Mouse (Mus musculus) forebrain, embryonic 13.5 days (tissue): ENCODE measurements around the gene Agfg1. TPM values are rescaled to one million over a fixed set of nuclear protein-coding genes. Genes with fewer than 3 reads are reported as not detected.

ENCODE experiments used
- ATAC-seq: fragments of 200-750 bp; cut with Nextera tagmentation; 2 replicates; pipeline ENCODE4 v1.8.0; 2017
- H3K27ac ChIP-seq: fragments of 300-500 bp; sonication (generic); 2 replicates; pipeline ENCODE4 v1.5.1; 2015; ENCODE audit warnings: inconsistent platforms, mild to moderate bottlenecking, moderate library complexity
- H3K27me3 ChIP-seq: fragments of 300-500 bp; sonication (generic); 2 replicates; pipeline ENCODE4 v1.6.1; 2015; ENCODE audit warnings: mild to moderate bottlenecking, inconsistent platforms
- H3K36me3 ChIP-seq: fragments of 300-500 bp; sonication (generic); 2 replicates; pipeline ENCODE4 v1.6.1; 2015; ENCODE audit warnings: mild to moderate bottlenecking, inconsistent platforms; ENCODE audit not compliant: poor library complexity, severe bottlenecking
- H3K4me1 ChIP-seq: fragments of 300-500 bp; sonication (generic); 2 replicates; pipeline ENCODE4 v1.6.1; 2015; ENCODE audit warnings: inconsistent platforms
- H3K4me2 ChIP-seq: fragments of 300-500 bp; sonication (generic); 2 replicates; pipeline ENCODE4 v1.6.1; 2015; ENCODE audit warnings: inconsistent platforms, mild to moderate bottlenecking, moderate library complexity
- H3K4me3 ChIP-seq: fragments of 300-500 bp; sonication (generic); 2 replicates; pipeline ENCODE4 v1.5.1; 2015; ENCODE audit warnings: mild to moderate bottlenecking, inconsistent platforms
- H3K9ac ChIP-seq: fragments of 300-500 bp; sonication (generic); 2 replicates; pipeline ENCODE4 v1.6.1; 2015; ENCODE audit warnings: mild to moderate bottlenecking, inconsistent platforms
- H3K9me3 ChIP-seq: fragments of 300-500 bp; sonication (generic); replicated peaks from 2 replicates; pipeline ENCODE4 v1.6.1; 2016; ENCODE audit warnings: inconsistent platforms
- WGBS: fragments of 180-500 bp; shearing (Covaris S2); methylation state at CpG from one replicate; pipeline ENCODE4 v1.1.7; 2015; 5-methylcytosine and 5-hydroxymethylcytosine counted together
- polyA plus RNA-seq: library from polyadenylated mRNA; unstranded; fragments of >200 nt; fragmentation: Nextera tagmentation; extraction: Ambion mirVana; gene quantifications from 2 replicates; pipeline ENCODE4 v1.2.1, GENCODE M21; 2015

The Agfg1 gene
- 28.6 and 31.7 TPM in 2 replicates for polyA plus RNA-seq

DNA sequence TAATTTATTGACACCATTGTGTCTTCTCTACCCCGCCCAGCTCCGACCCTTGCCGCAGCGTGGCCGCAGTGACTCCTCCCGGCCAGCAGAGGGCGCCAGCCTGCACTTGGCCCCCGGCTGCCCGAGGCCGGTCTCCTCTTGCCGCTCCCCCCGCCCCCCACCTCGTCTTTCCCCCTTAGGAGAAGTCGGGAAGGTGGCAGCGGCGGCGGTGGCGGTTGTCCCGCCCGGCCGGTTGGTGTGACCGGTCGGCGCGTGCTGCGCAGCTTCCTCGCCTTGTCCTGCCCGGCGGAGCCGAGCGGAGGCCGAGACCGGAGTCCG, at the start of gene Agfg1:
Agfg1 (plus strand) TSS at position 188 of the 318 bp plus-strand sequence.
- peak; percentile 95 for ATAC-seq
- WGBS = 2% methylated on average over 11 of the region's 34 CpGs

DNA sequence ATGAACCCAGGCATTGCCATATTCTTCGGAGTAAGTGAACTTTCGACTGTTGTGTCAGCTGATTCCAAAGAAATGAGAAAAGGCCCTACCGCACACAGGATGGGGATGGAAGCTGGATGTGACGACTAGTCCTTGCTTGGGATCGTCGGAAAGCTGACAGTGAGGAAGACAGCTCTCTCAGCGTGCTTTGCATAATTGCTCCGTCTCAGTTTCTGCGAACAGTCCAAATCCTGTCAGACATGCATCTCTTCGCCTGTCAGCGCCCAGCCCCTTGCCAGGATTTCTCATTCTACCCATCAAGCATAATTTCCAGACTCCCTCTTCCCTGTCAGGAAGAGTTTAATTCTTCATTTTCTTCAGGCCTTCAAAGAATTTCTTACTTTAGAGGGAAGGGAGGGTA, 48.2 kb upstream of the Agfg1 start:
- H3K4me2 ChIP-seq = no peak overlapping the region
- H3K9me3 ChIP-seq = no peaks in the 10 kb centered on the region
- H3K27ac ChIP-seq = 0 out of 2 replicates have a peak overlapping the region, but pooled peaks have one; percentile 17
- WGBS = 82% methylated on average over 11 of the region's 11 CpGs
- ATAC-seq = peak; percentile 50; the same call in 1 of the 2 replicates
- no peaks in the 10 kb centered on the region for H3K36me3 ChIP-seq
- H3K4me3 ChIP-seq = no peak overlapping the region
- 0 out of 2 replicates have a peak, but pooled peaks cover 1% of the 10 kb centered on the region for H3K27me3 ChIP-seq
- H3K9ac ChIP-seq = no peak overlapping the region
- H3K4me1 ChIP-seq = 0 out of 2 replicates have a peak, but pooled peaks cover 3% of the 10 kb centered on the region

More for the DNA sequence above, at the start of gene Agfg1:
- Histone ChIP-seq H3K4me1 (peaks cover 27% of the 10 kb centered on the region), H3K27ac (peak within 1 kb of the TSS; percentile 84), H3K4me2 (peak within 1 kb of the TSS; percentile 88), H3K27me3 (no peaks in the 10 kb centered on the region), H3K36me3 (no peaks in the 10 kb centered on the region), H3K4me3 (peak within 1 kb of the TSS; percentile 97), H3K9me3 (no peaks in the 10 kb centered on the region), H3K9ac (peak within 1 kb of the TSS; percentile 98)

DNA sequence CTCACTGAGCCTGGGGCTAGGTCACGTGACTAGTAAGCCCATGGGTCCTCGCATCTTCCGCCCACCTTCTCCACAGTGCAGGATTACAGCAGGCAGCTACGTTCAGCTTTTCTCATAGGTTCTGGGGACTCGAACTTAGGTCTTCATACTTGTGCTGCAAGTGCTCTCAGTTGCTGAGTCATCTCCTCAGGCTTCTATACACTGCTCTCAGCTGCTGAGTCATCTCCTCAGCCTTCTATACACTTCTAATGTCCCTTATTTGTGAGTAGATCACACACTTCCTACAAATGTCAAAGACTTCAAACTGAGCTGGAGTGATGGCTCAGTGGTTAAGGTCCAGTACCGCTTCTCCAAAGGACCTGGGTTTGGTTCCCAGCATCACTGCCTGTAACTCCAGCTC, 47.0 kb upstream of the Agfg1 start:
- Histone ChIP-seq H3K36me3 (no peaks in the 10 kb centered on the region), H3K4me3 (no peak overlapping the region), H3K9ac (no peak overlapping the region), H3K27me3 (no peaks in the 10 kb centered on the region), H3K4me2 (no peak overlapping the region), H3K4me1 (0 out of 2 replicates have a peak, but pooled peaks cover 3% of the 10 kb centered on the region), H3K27ac (no peak overlapping the region), H3K9me3 (no peaks in the 10 kb centered on the region)
- no peak for ATAC-seq
- WGBS = 91% methylated on average over 6 of the region's 6 CpGs

DNA sequence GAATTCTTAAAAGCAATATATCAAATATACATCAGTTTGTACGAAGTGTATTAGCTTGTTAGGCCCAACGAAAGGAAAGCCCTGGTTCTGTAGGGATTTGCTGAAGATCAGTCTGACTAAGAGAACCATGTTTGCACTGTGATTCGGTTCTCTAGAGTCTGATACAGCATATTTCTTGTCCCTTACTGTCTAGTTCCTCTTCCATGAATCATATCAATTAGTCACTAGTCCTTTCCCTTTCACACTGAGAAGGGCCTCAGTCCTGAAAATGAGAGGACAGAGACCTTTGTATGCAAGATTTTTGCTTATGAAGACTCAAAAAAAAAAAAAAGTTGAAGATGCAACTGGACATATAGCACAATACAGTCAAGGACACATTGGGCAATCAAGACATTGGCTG, 46.2 kb upstream of the Agfg1 start:
- Histone ChIP-seq H3K36me3 (no peaks in the 10 kb centered on the region), H3K4me2 (no peak overlapping the region), H3K4me3 (no peak overlapping the region), H3K9ac (no peak overlapping the region), H3K4me1 (no peaks in the 10 kb centered on the region), H3K27ac (no peak overlapping the region), H3K27me3 (no peaks in the 10 kb centered on the region), H3K9me3 (no peaks in the 10 kb centered on the region)
- ATAC-seq = no peak
- WGBS = 89% methylated on average over 3 of the region's 3 CpGs

DNA sequence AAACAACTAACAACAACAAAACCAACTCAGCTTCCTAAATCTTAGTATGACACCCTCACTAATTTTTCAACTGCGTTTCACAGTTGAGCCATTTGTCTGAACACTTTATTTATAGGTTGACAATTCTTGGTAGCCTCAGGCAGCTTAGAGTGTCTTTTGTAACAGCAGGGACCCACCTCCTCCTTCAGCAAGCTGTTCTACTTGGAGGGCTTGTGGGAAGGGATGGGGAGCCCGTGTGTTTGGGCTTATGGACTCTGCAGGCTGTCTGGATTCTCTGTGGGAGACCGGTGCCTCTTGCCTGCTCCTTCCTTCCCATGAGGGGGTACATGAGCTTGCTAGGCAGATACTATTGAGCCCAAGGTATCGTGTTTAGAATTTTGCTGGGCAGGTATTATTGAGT, 45.3 kb upstream of the Agfg1 start:
- H3K4me1 ChIP-seq = no peaks in the 10 kb centered on the region
- no peak overlapping the region for H3K4me2 ChIP-seq
- no peak for ATAC-seq
- no peaks in the 10 kb centered on the region for H3K27me3 ChIP-seq
- no peak overlapping the region for H3K27ac ChIP-seq
- no peaks in the 10 kb centered on the region for H3K9me3 ChIP-seq
- no peaks in the 10 kb centered on the region for H3K36me3 ChIP-seq
- WGBS = 52% methylated on average over 4 of the region's 4 CpGs
- H3K4me3 ChIP-seq = no peak overlapping the region
- H3K9ac ChIP-seq = no peak overlapping the region

DNA sequence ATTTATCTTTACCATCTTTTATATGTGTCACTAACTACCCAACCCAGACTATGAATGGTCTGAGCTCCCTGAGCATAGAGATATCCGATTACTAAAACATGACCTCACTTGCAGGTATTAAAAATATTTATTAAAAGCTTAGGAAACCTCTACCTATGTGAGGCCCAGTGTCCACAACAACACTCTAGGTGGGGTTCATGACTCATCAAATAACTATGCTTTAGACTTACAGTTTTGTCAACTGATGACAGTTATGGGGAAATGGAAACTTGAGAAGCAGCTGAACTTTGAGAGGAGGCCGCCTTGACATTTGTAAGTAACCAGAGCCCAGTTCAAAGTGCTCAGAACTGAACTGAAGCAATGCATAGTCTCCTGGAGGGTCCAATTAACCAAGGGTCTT, 44.1 kb upstream of the Agfg1 start:
- Histone ChIP-seq H3K36me3 (no peaks in the 10 kb centered on the region), H3K27me3 (no peaks in the 10 kb centered on the region), H3K4me3 (no peak overlapping the region), H3K9ac (no peak overlapping the region), H3K27ac (no peak overlapping the region), H3K4me1 (no peaks in the 10 kb centered on the region), H3K4me2 (no peak overlapping the region), H3K9me3 (no peaks in the 10 kb centered on the region)
- WGBS = 96% methylated on average over 2 of the region's 2 CpGs
- no peak for ATAC-seq

DNA sequence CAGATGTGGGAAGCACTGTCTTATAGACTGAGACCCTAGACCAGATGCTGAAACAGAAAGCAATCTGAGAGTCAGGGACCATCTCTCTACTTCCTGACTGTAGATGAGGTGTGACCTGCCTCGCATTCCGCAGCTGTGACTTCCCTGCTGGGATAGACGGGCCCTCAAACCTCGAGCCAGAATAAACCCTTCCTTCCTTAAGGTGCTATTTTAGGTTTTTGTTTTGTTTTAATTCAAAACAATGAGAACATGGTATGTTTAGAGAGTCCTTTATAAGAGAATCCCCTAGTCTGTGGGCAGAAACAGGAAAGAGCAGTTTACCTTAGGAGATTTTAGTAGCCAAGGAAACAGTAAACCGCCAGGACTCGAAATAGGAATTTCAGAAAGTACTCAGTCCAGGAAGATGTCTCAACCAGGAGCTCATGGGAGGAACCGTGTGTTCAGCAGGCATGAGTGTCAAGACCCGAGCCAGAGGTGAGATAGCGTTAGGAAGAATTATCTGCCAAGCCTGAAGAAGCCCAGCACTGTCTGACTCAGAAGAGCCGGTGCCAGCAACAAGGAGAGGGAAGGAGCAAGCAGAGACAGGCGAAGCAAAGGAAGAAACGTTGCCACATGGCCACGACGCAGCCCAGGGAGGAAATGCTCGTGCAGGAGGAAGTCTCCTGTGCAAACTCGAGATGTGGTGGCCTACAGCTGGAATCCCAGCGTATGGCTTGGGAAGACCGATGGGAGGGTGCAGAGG, 43.4 kb upstream of the Agfg1 start:
- Histone ChIP-seq H3K9ac (no peak overlapping the region), H3K4me2 (no peak overlapping the region), H3K27me3 (no peaks in the 10 kb centered on the region), H3K4me1 (no peaks in the 10 kb centered on the region), H3K36me3 (no peaks in the 10 kb centered on the region), H3K9me3 (no peaks in the 10 kb centered on the region), H3K27ac (no peak overlapping the region), H3K4me3 (no peak overlapping the region)
- no peak for ATAC-seq
- 90% methylated on average over 18 of the region's 18 CpGs for WGBS

DNA sequence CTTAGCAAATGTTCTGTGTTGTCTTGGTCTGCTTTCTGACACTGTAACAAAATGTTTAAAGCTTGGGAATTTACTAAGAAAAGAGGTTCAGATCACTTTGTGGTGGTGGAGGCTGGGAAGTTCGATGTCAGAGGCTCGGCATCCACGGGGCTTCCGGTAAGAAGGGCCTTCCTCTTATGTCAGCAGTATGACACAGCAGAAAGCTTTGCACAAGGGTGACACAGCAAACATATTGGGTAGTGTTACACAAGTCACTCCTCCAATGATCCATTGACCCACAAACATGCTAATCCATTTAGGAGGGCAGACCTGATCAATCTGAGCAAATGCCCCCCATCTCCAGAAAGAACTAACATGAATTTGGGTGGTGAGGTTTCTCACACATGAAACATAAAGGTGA, 42.2 kb upstream of the Agfg1 start:
- no peak overlapping the region for H3K27ac ChIP-seq
- H3K4me2 ChIP-seq = no peak overlapping the region
- H3K9me3 ChIP-seq = no peaks in the 10 kb centered on the region
- no peaks in the 10 kb centered on the region for H3K36me3 ChIP-seq
- no peak overlapping the region for H3K4me3 ChIP-seq
- no peak for ATAC-seq
- H3K27me3 ChIP-seq = no peaks in the 10 kb centered on the region
- 96% methylated on average over 4 of the region's 4 CpGs for WGBS
- no peaks in the 10 kb centered on the region for H3K4me1 ChIP-seq
- no peak overlapping the region for H3K9ac ChIP-seq

DNA sequence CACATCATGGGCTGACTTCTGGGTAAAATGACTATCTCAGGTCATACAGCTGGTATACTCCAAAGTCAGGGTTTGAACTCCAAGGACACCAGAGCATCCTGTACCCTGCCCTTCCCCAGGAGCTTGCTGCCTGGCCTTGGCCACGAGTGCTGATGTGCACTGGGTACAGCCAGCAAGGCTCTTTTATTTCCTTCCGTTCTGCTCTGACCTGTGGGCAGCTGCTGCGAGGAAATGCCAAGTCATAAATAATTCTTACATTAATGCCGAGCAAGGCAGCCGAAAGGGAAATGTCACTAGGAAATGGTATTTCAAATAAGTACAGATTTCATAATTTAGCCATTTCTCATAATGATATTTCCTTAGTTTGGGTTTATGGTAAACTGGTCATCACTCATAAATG, 41.0 kb upstream of the Agfg1 start:
- Histone ChIP-seq H3K36me3 (no peaks in the 10 kb centered on the region), H3K9ac (no peak overlapping the region), H3K27me3 (no peaks in the 10 kb centered on the region), H3K4me1 (no peaks in the 10 kb centered on the region), H3K9me3 (no peaks in the 10 kb centered on the region), H3K4me2 (no peak overlapping the region), H3K27ac (no peak overlapping the region), H3K4me3 (no peak overlapping the region)
- ATAC-seq = no peak
- WGBS = 80% methylated on average over 5 of the region's 5 CpGs

DNA sequence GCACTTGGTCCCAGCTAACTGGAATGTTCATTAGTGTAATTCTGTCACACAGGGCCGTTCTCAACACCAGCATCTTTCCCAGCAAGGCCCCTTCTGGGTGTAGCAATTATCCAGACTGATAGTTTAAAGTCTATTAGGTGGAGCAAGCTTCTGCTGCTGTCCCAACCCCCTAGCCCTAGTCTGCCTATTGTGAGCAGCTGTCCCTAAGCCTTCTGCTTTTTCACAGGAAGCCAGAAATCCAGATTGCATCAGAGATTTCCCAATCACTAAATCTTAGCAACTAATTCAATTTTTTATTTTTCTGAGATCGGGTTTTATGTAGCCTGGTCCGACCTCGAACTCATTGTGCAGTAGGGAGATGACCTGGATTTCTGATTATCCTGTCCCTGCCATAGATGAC, 40.4 kb upstream of the Agfg1 start:
- Histone ChIP-seq H3K27ac (no peak overlapping the region), H3K27me3 (no peaks in the 10 kb centered on the region), H3K9me3 (no peaks in the 10 kb centered on the region), H3K9ac (no peak overlapping the region), H3K36me3 (no peaks in the 10 kb centered on the region), H3K4me1 (no peaks in the 10 kb centered on the region), H3K4me2 (no peak overlapping the region), H3K4me3 (no peak overlapping the region)
- WGBS = 79% methylated on average over 4 of the region's 4 CpGs
- no peak for ATAC-seq

DNA sequence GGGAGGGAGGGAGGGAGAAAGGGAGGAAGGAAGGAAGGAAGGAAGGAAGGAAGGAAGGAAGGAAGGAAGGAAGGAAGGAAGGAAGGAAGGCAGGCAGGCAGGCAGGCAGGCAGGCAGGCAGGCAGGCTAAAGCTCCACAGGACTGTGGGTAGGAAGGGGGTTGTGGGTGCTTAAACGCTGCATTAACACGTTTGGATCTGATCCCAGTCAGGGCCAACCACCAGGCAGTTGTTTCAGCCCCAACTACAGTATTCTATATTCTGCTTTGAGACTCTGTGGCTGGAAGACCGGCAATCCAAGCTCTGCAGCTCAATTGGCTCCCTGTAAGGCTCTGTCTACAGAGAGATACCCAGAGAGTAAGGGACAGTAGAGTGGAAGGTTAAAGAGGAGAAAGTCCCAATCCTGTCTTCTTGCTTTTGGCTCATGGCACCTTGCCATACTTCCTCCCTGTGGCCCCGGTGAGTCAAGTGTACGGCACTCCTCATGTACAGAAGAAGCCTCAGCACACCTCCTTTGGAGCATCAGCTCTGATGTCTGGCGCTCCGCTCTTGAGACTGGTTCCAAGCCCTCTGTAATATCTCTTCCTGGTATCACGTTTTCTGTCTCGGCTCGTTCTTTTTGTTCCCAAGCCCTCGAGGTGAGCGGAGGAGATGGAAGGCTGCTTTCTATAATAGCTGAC, 38.0 kb upstream of the Agfg1 start:
- Histone ChIP-seq H3K27me3 (no peaks in the 10 kb centered on the region), H3K9ac (no peak overlapping the region), H3K9me3 (no peaks in the 10 kb centered on the region), H3K27ac (no peak overlapping the region), H3K4me1 (no peaks in the 10 kb centered on the region), H3K4me3 (no peak overlapping the region), H3K4me2 (no peak overlapping the region), H3K36me3 (no peaks in the 10 kb centered on the region)
- WGBS = 81% methylated on average over 12 of the region's 12 CpGs
- ATAC-seq = no peak

DNA sequence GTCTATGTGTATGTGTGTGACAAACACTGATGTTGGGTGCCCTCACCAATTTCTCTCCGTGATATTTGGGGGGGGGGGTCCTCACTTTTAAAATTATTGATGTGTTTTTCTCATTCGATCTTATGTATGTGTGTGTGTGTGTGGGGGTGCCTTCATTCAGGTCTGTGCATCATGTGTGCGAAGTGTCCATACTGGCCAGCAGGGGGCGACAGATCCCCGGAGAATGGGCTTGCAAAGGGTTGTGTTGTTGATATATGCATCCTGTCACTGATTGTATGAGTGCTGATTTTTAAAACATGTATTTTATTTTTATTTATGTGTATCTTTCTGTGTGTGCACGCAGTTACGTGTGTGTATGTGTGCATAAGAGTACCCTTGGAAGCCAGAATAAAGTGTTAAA, 35.7 kb upstream of the Agfg1 start:
- H3K27ac ChIP-seq = no peak overlapping the region
- no peak for ATAC-seq
- 76% methylated on average over 7 of the region's 7 CpGs for WGBS
- no peak overlapping the region for H3K9ac ChIP-seq
- H3K4me2 ChIP-seq = no peak overlapping the region
- H3K9me3 ChIP-seq = no peaks in the 10 kb centered on the region
- no peaks in the 10 kb centered on the region for H3K4me1 ChIP-seq
- no peaks in the 10 kb centered on the region for H3K27me3 ChIP-seq
- no peak overlapping the region for H3K4me3 ChIP-seq
- H3K36me3 ChIP-seq = no peaks in the 10 kb centered on the region
